Comparison of ENCODE assay signal across 8 mouse cellular contexts in genomic region chr10:106632171-106632935, GRCm38 (mm10).
DNase-seq lines count a peak whose midpoint lies in the region; ATAC-seq and TF ChIP-seq lines count a peak whose summit lies in the region.

No protein-coding gene starts in this region.

- no peaks in the 10 kb centered on the region for H3K9me3 ChIP-seq in limb, embryonic 11.5 days (ENCODE audit: control insufficient read depth, low read length)
- H3K9me3 ChIP-seq in limb, embryonic 10.5 days (replicated peaks): no peaks in the 10 kb centered on the region
- H3K9me3 ChIP-seq in embryonic facial prominence, embryonic 10.5 days: no peaks in the 10 kb centered on the region
- no peaks in the 10 kb centered on the region for H3K9me3 ChIP-seq in kidney, embryonic 16.5 days (ENCODE audit: low read length)
- no peaks in the 10 kb centered on the region for H3K9me3 ChIP-seq in midbrain, embryonic 16.5 days (replicated peaks; ENCODE audit: control insufficient read depth, low read length, poor library complexity, severe bottlenecking)
- H3K9me3 ChIP-seq in liver, postnatal 0 days (ENCODE audit: low read length): no peaks in the 10 kb centered on the region

- TF ChIP-seq CTCF in liver, postnatal 0 days (IDR thresholded peaks at IDR 0.05; ENCODE audit: low read depth): no peak

- H3K27ac ChIP-seq in limb, embryonic 11.5 days (replicated peaks; ENCODE audit: low read depth, low read length): no peak overlapping the region
- no peak overlapping the region for H3K27ac ChIP-seq in limb, embryonic 10.5 days
- H3K27ac ChIP-seq in embryonic facial prominence, embryonic 10.5 days (replicated peaks): no peak overlapping the region
- no peak overlapping the region for H3K27ac ChIP-seq in kidney, embryonic 16.5 days (ENCODE audit: low read length)
- H3K27ac ChIP-seq in midbrain, embryonic 16.5 days (ENCODE audit: low read length): peak overlapping the region; percentile 51
- H3K27ac ChIP-seq in liver, postnatal 0 days (ENCODE audit: low read depth): no peak overlapping the region

- H3K4me2 ChIP-seq in limb, embryonic 11.5 days (ENCODE audit: low read depth, severe bottlenecking): no peak overlapping the region
- 0 out of 2 replicates have a peak overlapping the region, but pooled peaks have one; percentile 25 for H3K4me2 ChIP-seq in kidney, embryonic 16.5 days (replicated peaks; ENCODE audit: low read depth, low read length)
- H3K4me2 ChIP-seq in midbrain, embryonic 16.5 days (ENCODE audit: low read length): peak overlapping the region; percentile 47
- H3K4me2 ChIP-seq in liver, postnatal 0 days (ENCODE audit: low read depth, low read length): no peak overlapping the region

- H3K27me3 ChIP-seq in limb, embryonic 11.5 days (ENCODE audit: control insufficient read depth, insufficient read depth, low read length): no peaks in the 10 kb centered on the region
- H3K27me3 ChIP-seq in limb, embryonic 10.5 days (ENCODE audit: low read depth, poor library complexity, severe bottlenecking): no peaks in the 10 kb centered on the region
- H3K27me3 ChIP-seq in embryonic facial prominence, embryonic 10.5 days (replicated peaks; ENCODE audit: low read depth, poor library complexity, severe bottlenecking): no peaks in the 10 kb centered on the region
- H3K27me3 ChIP-seq in kidney, embryonic 16.5 days (ENCODE audit: insufficient read depth, low read length): no peaks in the 10 kb centered on the region
- H3K27me3 ChIP-seq in midbrain, embryonic 16.5 days (ENCODE audit: control insufficient read depth, insufficient read depth, low read depth, low read length): no peaks in the 10 kb centered on the region
- no peaks in the 10 kb centered on the region for H3K27me3 ChIP-seq in liver, postnatal 0 days (ENCODE audit: insufficient read depth, low read length)

- no peak overlapping the region for H3K4me3 ChIP-seq in limb, embryonic 11.5 days (ENCODE audit: low read depth, low read length)
- H3K4me3 ChIP-seq in limb, embryonic 10.5 days: no peak overlapping the region
- no peak overlapping the region for H3K4me3 ChIP-seq in embryonic facial prominence, embryonic 10.5 days
- no peak overlapping the region for H3K4me3 ChIP-seq in kidney, embryonic 16.5 days (ENCODE audit: low read length)
- H3K4me3 ChIP-seq in midbrain, embryonic 16.5 days (ENCODE audit: low read depth, low read length): peak overlapping the region; percentile 34
- no peak overlapping the region for H3K4me3 ChIP-seq in liver, postnatal 0 days (ENCODE audit: low read depth, low read length)

- H3K4me1 ChIP-seq in limb, embryonic 11.5 days (ENCODE audit: control insufficient read depth, insufficient read depth, low read length): no peaks in the 10 kb centered on the region
- H3K4me1 ChIP-seq in limb, embryonic 10.5 days: peaks cover 5% of the 10 kb centered on the region; the same call in 1 of the 2 replicates
- H3K4me1 ChIP-seq in embryonic facial prominence, embryonic 10.5 days: no peaks in the 10 kb centered on the region
- no peaks in the 10 kb centered on the region for H3K4me1 ChIP-seq in kidney, embryonic 16.5 days (ENCODE audit: insufficient read depth, low read length)
- H3K4me1 ChIP-seq in midbrain, embryonic 16.5 days (ENCODE audit: control insufficient read depth, insufficient read depth, low read length): peaks cover 15% of the 10 kb centered on the region
- no peaks in the 10 kb centered on the region for H3K4me1 ChIP-seq in liver, postnatal 0 days (ENCODE audit: insufficient read depth)

- no peak for DNase-seq in limb, embryonic 11.5 days (ENCODE audit: low spot score)
- no peak for DNase-seq in limb, embryonic 10.5 days (ENCODE audit: low spot score)
- DNase-seq in embryonic facial prominence, embryonic 10.5 days (ENCODE audit: low spot score): peak; percentile 20
- DNase-seq in liver, postnatal 0 days: no peak
- DNase-seq in ovary, postnatal 10 days (ENCODE audit: low spot score): no peak
- no peak for DNase-seq in yolk sac, embryonic 10.5 days (ENCODE audit: low spot score)

- no peak overlapping the region for H3K9ac ChIP-seq in limb, embryonic 11.5 days (ENCODE audit: low read length)
- no peak overlapping the region for H3K9ac ChIP-seq in kidney, embryonic 16.5 days (replicated peaks; ENCODE audit: low read length)
- peak overlapping the region; percentile 22 for H3K9ac ChIP-seq in midbrain, embryonic 16.5 days (ENCODE audit: low read depth, low read length)
- H3K9ac ChIP-seq in liver, postnatal 0 days (replicated peaks): no peak overlapping the region

- TF ChIP-seq EP300 in liver, postnatal 0 days (IDR thresholded peaks at IDR 0.05; ENCODE audit: low read depth): no peak

- 56% methylated on average over 18 of the region's 18 CpGs for WGBS in limb, embryonic 11.5 days
- 66% methylated on average over 18 of the region's 18 CpGs for WGBS in limb, embryonic 10.5 days
- WGBS in embryonic facial prominence, embryonic 10.5 days: 58% methylated on average over 18 of the region's 18 CpGs
- WGBS in kidney, embryonic 16.5 days: 59% methylated on average over 18 of the region's 18 CpGs
- WGBS in midbrain, embryonic 16.5 days: 12% methylated on average over 18 of the region's 18 CpGs
- WGBS in liver, postnatal 0 days (ENCODE audit: insufficient replicate concordance): 64% methylated on average over 18 of the region's 18 CpGs

- H3K36me3 ChIP-seq in limb, embryonic 11.5 days (ENCODE audit: control insufficient read depth, insufficient read depth, low read length): no peaks in the 10 kb centered on the region
- no peaks in the 10 kb centered on the region for H3K36me3 ChIP-seq in limb, embryonic 10.5 days
- no peaks in the 10 kb centered on the region for H3K36me3 ChIP-seq in embryonic facial prominence, embryonic 10.5 days (replicated peaks)
- H3K36me3 ChIP-seq in kidney, embryonic 16.5 days (ENCODE audit: insufficient read depth, low read length): no peaks in the 10 kb centered on the region
- no peaks in the 10 kb centered on the region for H3K36me3 ChIP-seq in midbrain, embryonic 16.5 days (ENCODE audit: control insufficient read depth, insufficient read depth, low read length)
- H3K36me3 ChIP-seq in liver, postnatal 0 days (replicated peaks; ENCODE audit: insufficient read depth, low read length): no peaks in the 10 kb centered on the region

- 0 out of 2 replicates have a peak, but pooled peaks have one; percentile 21 for ATAC-seq in limb, embryonic 11.5 days (ENCODE audit: insufficient number of reproducible peaks, low FRiP score, low TSS enrichment, low read depth)
- ATAC-seq in kidney, embryonic 16.5 days (ENCODE audit: low FRiP score, low TSS enrichment): peak; percentile 97
- peak; percentile 91 for ATAC-seq in midbrain, embryonic 16.5 days
- ATAC-seq in liver, postnatal 0 days: no peak

Comparison
In these comparisons a context has a peak if more than half of its experiments do, and no peak if none do; other contexts are left out.
1. H3K4me2 ChIP-seq: peak in kidney, embryonic 16.5 days (single experiment) and midbrain, embryonic 16.5 days (single experiment); none in limb, embryonic 11.5 days (single experiment) and liver, postnatal 0 days (single experiment).